Comparison of ENCODE assay signal across 9 mouse cellular contexts in the genomic region with DNA sequence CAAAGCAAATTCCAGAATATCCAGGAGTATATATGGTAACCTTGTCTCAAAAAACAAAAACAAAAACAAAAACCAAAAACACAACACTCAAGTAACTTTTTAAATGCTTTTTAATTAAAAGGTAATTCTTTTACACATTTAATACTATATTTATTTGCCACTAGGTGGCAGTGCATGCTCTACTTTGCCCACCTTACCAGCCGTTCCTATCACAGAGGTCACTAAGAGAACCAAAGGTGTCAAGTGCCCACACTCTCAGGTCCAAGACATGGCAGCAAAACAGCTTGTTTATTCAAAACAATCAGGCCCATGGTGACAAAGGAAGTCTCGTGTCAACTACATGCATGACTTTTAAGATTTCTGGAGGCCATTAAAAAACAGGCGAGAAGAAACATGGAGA. TPM values are rescaled to one million over a fixed set of nuclear protein-coding genes. Genes with fewer than 3 reads are reported as not detected.
DNase-seq lines count a peak whose midpoint lies in the region; ATAC-seq and TF ChIP-seq lines count a peak whose summit lies in the region.
"Had no signal": no experiment of that assay in that cellular context is flagged by ENCODE, and none has a peak within 500 bp of the region (broad histone marks: within the 10 kb centered on the region; RNA-seq: fewer than 3 reads in every experiment).

No protein-coding gene starts in this region.

- H3K9ac ChIP-seq in midbrain, embryonic 14.5 days (replicated peaks; ENCODE audit: low read length), result no peak overlapping the region
- no peak overlapping the region for H3K9ac ChIP-seq in midbrain, embryonic 16.5 days (ENCODE audit: low read depth, low read length)
- no peak overlapping the region for H3K9ac ChIP-seq in embryonic facial prominence, embryonic 14.5 days (ENCODE audit: low read depth, low read length)
- H3K9ac ChIP-seq: limb, embryonic 15.5 days had no signal

- no peak overlapping the region for H3K4me3 ChIP-seq in midbrain, embryonic 14.5 days (replicated peaks; ENCODE audit: low read depth, low read length)
- no peak overlapping the region for H3K4me3 ChIP-seq in midbrain, embryonic 16.5 days (ENCODE audit: low read depth, low read length)
- H3K4me3 ChIP-seq in embryonic facial prominence, embryonic 14.5 days (ENCODE audit: low read depth, low read length), result no peak overlapping the region
- H3K4me3 ChIP-seq in small intestine, adult 2 months (ENCODE audit: low read depth, low read length), result no peak overlapping the region
- H3K4me3 ChIP-seq: limb, embryonic 15.5 days had no signal

- no peaks in the 10 kb centered on the region for H3K9me3 ChIP-seq in midbrain, embryonic 14.5 days (ENCODE audit: control insufficient read depth, low read length)
- H3K9me3 ChIP-seq in midbrain, embryonic 16.5 days (replicated peaks; ENCODE audit: control insufficient read depth, low read length, poor library complexity, severe bottlenecking), result no peaks in the 10 kb centered on the region
- no peaks in the 10 kb centered on the region for H3K9me3 ChIP-seq in embryonic facial prominence, embryonic 14.5 days (ENCODE audit: control insufficient read depth, low read length)
- H3K9me3 ChIP-seq: limb, embryonic 15.5 days had no signal

- no peaks in the 10 kb centered on the region for H3K4me1 ChIP-seq in midbrain, embryonic 14.5 days (ENCODE audit: control insufficient read depth, insufficient read depth, low read length)
- no peaks in the 10 kb centered on the region for H3K4me1 ChIP-seq in midbrain, embryonic 16.5 days (ENCODE audit: control insufficient read depth, insufficient read depth, low read length)
- H3K4me1 ChIP-seq in embryonic facial prominence, embryonic 14.5 days (ENCODE audit: control insufficient read depth, insufficient read depth, low read length), result no peaks in the 10 kb centered on the region
- peaks cover 21% of the 10 kb centered on the region for H3K4me1 ChIP-seq in small intestine, adult 2 months (ENCODE audit: control insufficient read depth, insufficient read depth, insufficient read length, low read length)
- H3K4me1 ChIP-seq: limb, embryonic 15.5 days had no signal

- no peaks in the 10 kb centered on the region for H3K27me3 ChIP-seq in midbrain, embryonic 14.5 days (ENCODE audit: control insufficient read depth, insufficient read depth, low read length)
- H3K27me3 ChIP-seq in midbrain, embryonic 16.5 days (ENCODE audit: control insufficient read depth, insufficient read depth, low read depth, low read length), result no peaks in the 10 kb centered on the region
- no peaks in the 10 kb centered on the region for H3K27me3 ChIP-seq in embryonic facial prominence, embryonic 14.5 days (replicated peaks; ENCODE audit: control insufficient read depth, insufficient read depth, low read length)
- no peaks in the 10 kb centered on the region for H3K27me3 ChIP-seq in small intestine, adult 2 months (ENCODE audit: control insufficient read depth, insufficient read depth, low read length)
- H3K27me3 ChIP-seq: limb, embryonic 15.5 days had no signal

- peak; percentile 28; the same call in 1 of the 2 replicates for TF ChIP-seq CTCF in small intestine, adult 2 months (IDR thresholded peaks at IDR 0.05; ENCODE audit: extremely low read depth, insufficient read length, insufficient replicate concordance, low read depth, low read length)

- TF ChIP-seq POLR2A in small intestine, adult 2 months (IDR thresholded peaks at IDR 0.05; ENCODE audit: low read depth, low read length), result no peak

- WGBS in midbrain, embryonic 14.5 days, result 39% methylated on average over 3 of the region's 3 CpGs
- WGBS in midbrain, embryonic 16.5 days, result 34% methylated on average over 3 of the region's 3 CpGs
- 36% methylated on average over 3 of the region's 3 CpGs for WGBS in embryonic facial prominence, embryonic 14.5 days
- 20% methylated on average over 3 of the region's 3 CpGs for WGBS in small intestine, adult 2 months

- H3K36me3 ChIP-seq in midbrain, embryonic 14.5 days (ENCODE audit: control insufficient read depth, insufficient read depth, low read length), result no peaks in the 10 kb centered on the region
- no peaks in the 10 kb centered on the region for H3K36me3 ChIP-seq in midbrain, embryonic 16.5 days (ENCODE audit: control insufficient read depth, insufficient read depth, low read length)
- H3K36me3 ChIP-seq in embryonic facial prominence, embryonic 14.5 days (ENCODE audit: control insufficient read depth, insufficient read depth, low read length), result no peaks in the 10 kb centered on the region
- peaks cover 10% of the 10 kb centered on the region for H3K36me3 ChIP-seq in small intestine, adult 2 months (ENCODE audit: control insufficient read depth, insufficient read depth, low read length)
- H3K36me3 ChIP-seq: limb, embryonic 15.5 days had no signal

- H3K4me2 ChIP-seq in midbrain, embryonic 14.5 days (ENCODE audit: low read length), result no peak overlapping the region
- H3K4me2 ChIP-seq in midbrain, embryonic 16.5 days (ENCODE audit: low read length), result no peak overlapping the region
- no peak overlapping the region for H3K4me2 ChIP-seq in embryonic facial prominence, embryonic 14.5 days (ENCODE audit: low read depth, low read length)
- H3K4me2 ChIP-seq: limb, embryonic 15.5 days had no signal

- peak; percentile 13 for DNase-seq in cerebellum, adult 9-11 months
- DNase-seq in midbrain, embryonic 14.5 days, result peak; percentile 76
- peak; percentile 63 for DNase-seq in embryonic facial prominence, embryonic 14.5 days (ENCODE audit: low spot score)
- DNase-seq in kidney, postnatal 25 days, result no peak
- DNase-seq in layer of hippocampus, postnatal 10 days (ENCODE audit: low spot score in 2 of 2), result no peak

- ATAC-seq in cerebellum, adult (ENCODE audit: insufficient number of reproducible peaks, low FRiP score, low TSS enrichment), result no peak
- ATAC-seq in midbrain, embryonic 14.5 days (ENCODE audit: low FRiP score, low TSS enrichment), result no peak
- no peak for ATAC-seq in midbrain, embryonic 16.5 days
- ATAC-seq in embryonic facial prominence, embryonic 14.5 days (ENCODE audit: low read depth), result no peak

- no peak overlapping the region for H3K27ac ChIP-seq in midbrain, embryonic 14.5 days (replicated peaks; ENCODE audit: low read depth, low read length)
- no peak overlapping the region for H3K27ac ChIP-seq in midbrain, embryonic 16.5 days (ENCODE audit: low read length)
- H3K27ac ChIP-seq in embryonic facial prominence, embryonic 14.5 days (replicated peaks; ENCODE audit: low read depth, low read length), result no peak overlapping the region
- peak overlapping the region; percentile 48; the same call in 1 of the 2 replicates for H3K27ac ChIP-seq in small intestine, adult 2 months (ENCODE audit: insufficient read depth, low read depth, low read length)
- H3K27ac ChIP-seq: limb, embryonic 15.5 days had no signal

RNA-seq across cellular contexts. Expression of gene Coq8a, which starts 24.2 kb away (rescaled TPM):
- polyA plus RNA-seq in midbrain, embryonic 14.5 days (2014; fragmentation: Nextera tagmentation; extraction: Ambion mirVana), result 2.0 and 2.1 TPM in 2 replicates
- 2.7 and 3.2 TPM in 2 replicates for polyA plus RNA-seq in midbrain, embryonic 16.5 days (2015; fragmentation: Nextera tagmentation; extraction: Ambion mirVana)
- polyA plus RNA-seq in embryonic facial prominence, embryonic 14.5 days (2014; fragmentation: Nextera tagmentation; extraction: Ambion mirVana), result 15.8 and 24.7 TPM in 2 replicates
- 7.4 and 13.2 TPM in 2 replicates for polyA plus RNA-seq in small intestine, adult 2 months (2012; rRNA removed)
- 10 to 100 TPM; 20.2 to 20.5 TPM for total RNA-seq in layer of hippocampus, postnatal 10 days (2021)

Comparison
In these comparisons a context has a peak if more than half of its experiments do, and no peak if none do; other contexts are left out.
1. DNase-seq: peak in cerebellum, adult 9-11 months (single experiment), midbrain, embryonic 14.5 days (single experiment) and embryonic facial prominence, embryonic 14.5 days (single experiment); none in kidney, postnatal 25 days (0 of 2) and layer of hippocampus, postnatal 10 days (0 of 2).